Mouse (Mus musculus) right cerebral cortex, postnatal 10 days (tissue): ENCODE measurements around the gene Mrgprb4.

Experiments
- DNase-seq, 2 experiments: peaks; one replicate each; pipeline ENCODE4 v3.0.0; 2021; ENCODE audit warnings: low spot score in 2 of 2

The Mrgprb4 gene

DNA sequence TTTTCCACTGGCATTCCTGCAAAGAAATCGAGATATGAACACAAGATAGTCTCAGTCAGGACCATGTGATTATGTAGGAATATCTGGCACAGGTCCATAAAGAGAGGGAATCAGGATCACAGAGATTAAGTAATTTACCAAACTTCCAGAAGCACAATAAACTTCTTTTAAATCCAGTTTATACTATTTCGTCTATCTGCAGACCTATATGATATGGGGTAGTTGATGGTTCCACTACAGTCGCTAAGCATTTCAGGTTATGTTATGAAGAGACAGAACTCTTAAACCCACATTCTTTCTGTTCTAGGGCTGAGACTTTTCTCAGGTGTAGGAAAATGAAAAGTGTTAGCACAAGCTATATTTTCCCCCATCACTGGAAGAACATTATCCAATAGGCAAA is at the start of gene Mrgprb4:
Mrgprb4 (minus strand) TSS at position 101 of the 400 bp plus-strand sequence.
- DNase-seq: no peak

DNA sequence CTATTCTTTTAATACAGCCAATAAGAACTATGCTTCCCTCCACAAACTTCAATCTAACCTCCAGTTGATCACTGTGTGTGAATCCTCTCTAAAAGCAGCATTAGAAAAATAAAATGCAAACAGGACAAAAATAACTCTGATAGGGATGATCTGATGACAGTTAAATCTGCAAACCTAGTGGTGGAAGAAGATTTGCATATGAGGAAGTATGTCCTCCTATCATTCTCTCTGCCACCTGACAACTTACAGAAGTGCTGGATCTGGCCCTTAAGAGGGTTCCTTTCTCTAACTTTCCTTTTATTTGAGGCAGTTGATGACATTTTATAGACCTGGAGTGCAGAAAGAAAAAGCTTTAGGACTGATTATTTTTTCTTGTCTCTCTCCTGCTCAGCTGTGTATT is 27.0 kb upstream of the Mrgprb4 start:
- DNase-seq: no peak

DNA sequence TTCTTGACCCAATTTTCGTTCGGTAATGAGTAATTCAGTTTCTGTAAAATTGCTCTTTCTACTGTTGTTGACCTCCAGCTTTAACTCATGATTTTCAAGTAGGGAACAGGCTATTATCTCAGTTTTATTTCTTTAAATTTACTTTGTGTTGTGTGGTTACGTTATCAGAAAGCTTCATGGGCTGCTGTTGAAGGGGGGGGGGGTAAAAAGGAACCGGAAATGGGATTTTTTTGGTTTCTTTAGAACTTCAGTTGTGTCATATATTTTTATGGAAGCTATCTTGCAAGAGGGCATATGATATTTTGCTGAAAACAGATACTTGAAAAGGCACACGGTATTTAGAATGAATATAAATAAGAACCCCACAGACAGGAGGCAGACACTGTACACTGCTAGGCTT is 26.0 kb upstream of the Mrgprb4 start:
- no peak for DNase-seq

DNA sequence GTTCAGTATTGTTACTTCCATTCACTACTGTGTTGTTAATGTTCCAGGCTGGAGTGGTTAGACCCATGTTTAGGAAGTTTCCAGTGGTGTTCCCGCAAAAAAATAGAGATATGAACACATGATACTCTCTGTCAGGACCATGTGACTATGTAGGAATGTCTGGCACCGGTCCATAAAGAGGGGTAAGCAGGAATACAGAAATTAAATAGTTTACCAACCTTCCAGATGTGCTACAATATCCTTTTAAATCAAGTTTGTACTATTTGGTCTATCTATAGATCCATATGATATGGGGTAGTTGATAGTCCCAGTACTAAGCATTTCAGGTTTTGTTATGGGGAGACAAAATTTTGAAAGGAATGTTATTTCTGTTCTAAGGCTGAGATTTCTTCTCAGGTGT is 30.2 kb downstream of the Mrgprb4 start, which contains the start of gene Mrgprb5:
Mrgprb5 (minus strand) TSS at position 101 of the 400 bp plus-strand sequence.
- no peak for DNase-seq

GRCm38 (mm10) chr7:48167471-48167870 is 31.6 kb downstream of the Mrgprb4 start:
- DNase-seq: no peak
